Mouse (Mus musculus) mouse trophoblast stem cell (cell line): ENCODE data around the gene Rab8b.

Experiments
- in situ Hi-C, 2 experiments: fragments of 300-500 bp; cut with MseI, MboI; formaldehyde crosslinking; loops; 2 replicates in 1 of 2; 3 replicates in 1 of 2; pipeline ENCODE4 v1.15.1; 2025

Gene Rab8b

DNA sequence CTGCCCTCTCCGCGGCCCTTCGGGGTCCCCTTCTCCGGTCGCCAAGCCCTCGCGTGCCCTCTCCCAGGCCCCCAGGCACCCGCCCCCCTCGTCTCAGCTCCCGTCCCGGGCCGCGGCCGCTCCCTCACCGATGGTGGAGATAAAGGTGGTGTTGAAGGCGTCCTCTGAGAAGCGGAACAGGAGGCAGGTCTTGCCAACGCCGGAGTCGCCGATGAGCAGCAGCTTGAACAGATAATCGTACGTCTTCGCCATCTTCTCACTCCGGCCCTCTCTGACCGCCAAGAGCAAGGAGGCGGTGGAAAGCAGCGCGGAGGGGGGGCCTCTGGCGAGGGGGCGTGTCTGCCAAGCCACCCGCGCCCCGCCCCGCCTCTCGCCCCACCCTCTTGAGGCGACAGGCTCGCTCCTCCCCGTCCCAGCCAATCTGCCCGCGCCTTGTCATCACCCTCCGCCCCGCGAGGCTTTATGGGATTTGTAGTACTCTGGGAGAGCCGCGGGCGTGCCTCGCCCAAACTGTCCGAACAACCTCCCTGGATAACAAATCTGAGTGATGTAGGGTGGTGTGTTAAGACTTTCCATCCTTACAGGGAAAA is at the start of gene Rab8b:
Gene Rab8b (minus strand): TSS at position 306 of the 590 bp plus-strand sequence.
- in situ Hi-C loops, result no loop called here

DNA sequence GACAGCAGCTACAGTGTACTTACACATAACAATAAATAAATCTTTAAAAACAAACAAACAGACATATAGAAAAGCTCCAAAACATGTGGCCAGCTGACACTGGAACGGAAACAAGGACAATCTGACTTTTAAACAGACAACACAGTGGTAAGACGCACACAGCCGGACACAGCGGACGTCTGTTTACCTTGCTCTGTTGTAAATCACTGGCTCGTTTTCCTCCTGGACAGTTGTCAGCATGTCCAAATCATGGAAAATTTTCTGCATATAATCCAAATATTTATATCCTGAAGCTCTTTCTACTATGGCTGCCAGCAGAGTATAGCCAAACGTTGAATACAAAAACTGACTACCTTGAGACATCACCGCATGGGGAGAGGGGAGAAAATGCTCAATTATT is 48.0 kb upstream of the Rab8b start:
- in situ Hi-C loops, result no loop called here

- in situ Hi-C loops, result no loop called here
Observed at GRCm38 (mm10) chr9:66961478-66961877, 42.0 kb upstream of the Rab8b start.

DNA sequence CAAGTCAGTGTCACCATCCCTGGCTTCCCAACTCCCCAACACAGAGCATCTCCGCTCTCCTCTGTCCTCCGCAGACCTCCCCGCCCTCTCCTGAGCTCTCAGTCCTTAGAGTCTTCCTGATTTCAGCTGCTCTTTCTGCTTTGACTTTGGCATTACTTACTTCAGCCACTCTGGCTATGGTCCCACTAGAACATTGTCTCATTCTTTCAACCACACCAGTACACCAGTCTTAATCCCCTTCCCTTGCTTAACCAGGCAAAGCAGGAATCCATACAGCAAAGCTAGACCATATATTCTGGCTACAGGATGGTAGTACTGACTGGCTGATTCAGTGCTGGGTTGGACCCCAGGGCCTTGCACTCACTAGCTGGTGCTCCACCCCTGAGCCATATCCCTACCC is 38.0 kb upstream of the Rab8b start:
- in situ Hi-C loops, result no loop called here

DNA sequence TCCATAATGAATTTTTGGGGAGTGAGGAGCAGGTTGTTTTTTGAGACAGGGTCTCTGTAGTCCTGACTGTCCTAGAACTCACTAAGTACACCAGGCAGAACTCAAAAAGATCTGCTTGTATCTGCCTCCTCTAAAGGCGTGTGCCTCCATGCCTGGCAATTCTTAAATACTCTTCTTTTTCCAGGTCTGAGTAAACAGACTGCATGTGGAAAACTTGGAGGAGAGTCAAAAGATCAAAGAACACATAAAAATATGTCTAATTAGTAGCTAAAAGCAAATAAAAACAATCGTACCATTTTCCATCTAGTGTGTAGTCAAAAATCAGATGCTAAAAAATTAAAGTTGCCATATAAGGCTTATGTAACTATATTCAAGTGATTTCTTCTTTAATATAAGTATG is 33.4 kb upstream of the Rab8b start:
- in situ Hi-C loops, result no loop called here

- in situ Hi-C loops, result no loop called here
Observed at GRCm38 (mm10) chr9:66952321-66952720, 32.8 kb upstream of the Rab8b start.

DNA sequence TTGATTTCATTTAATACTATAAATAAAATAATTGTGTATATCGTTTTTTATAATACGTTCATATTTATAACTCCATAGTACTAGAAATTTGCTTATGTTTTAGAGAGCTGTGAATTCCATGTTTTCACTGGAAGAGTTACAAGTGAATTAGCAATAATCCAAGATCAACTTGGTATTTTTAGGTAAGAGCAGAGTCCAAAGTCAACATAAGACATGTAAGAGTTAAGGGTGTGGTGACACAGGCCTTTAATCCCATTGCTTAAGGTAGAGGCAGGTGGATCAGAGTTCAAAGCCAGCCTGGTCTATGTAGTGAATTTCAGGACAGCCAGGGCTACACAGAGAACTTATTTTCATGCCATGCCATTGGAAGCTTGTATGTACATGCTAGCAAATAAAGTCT is 29.0 kb upstream of the Rab8b start:
- in situ Hi-C loops, result no loop called here

DNA sequence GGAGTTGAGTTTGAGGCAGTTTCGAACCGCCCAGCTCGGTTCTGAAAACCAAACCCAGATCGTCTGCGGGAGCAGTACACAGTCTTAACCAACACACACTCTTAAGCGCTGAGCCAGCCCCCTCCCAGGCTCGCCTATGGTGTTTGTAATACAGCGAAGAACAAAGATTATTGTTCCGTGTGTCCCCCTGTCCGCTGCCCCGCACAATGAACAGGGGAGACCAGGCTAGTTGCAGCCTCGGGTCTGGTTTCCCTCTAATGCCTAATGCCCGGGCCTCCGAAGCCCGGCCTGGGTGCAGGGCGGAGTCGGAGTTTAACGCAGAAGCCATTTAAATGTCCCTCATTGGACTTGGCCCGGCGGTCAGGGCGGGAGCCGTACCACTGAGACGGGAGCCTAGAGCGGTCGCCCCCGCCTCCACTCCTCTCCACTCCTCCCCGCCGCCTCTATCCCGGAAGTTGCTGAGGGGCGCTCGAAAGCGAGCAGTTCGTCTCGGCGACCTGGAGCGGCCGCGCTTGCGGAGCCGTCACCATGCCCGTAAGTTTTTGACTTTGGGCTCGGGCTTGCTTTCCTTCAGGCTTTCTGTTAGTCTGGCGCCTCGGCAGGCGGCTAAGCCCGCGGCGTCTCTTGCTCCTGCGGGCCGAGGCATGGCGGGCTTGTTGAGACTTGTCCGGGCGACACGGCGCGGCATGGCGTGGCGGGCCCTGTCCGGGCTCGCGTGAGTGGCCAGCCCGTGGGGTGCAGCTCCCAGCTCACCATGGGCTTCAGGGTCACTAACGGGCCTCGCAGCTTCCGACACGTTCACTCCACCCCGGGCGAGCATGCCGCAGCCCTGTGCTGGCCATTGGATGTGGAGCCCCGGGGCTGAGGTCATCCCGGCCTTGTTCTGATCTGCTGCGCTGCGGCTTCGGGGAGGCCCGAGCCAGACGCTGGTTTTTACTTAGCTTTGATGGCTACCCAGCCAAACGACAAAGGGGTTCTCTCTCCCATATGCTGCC is 26.5 kb upstream of the Rab8b start, which contains the start of gene Rps27l:
Gene Rps27l (plus strand): TSS at position 440 of the 995 bp plus-strand sequence.
- in situ Hi-C loops, result no loop called here

DNA sequence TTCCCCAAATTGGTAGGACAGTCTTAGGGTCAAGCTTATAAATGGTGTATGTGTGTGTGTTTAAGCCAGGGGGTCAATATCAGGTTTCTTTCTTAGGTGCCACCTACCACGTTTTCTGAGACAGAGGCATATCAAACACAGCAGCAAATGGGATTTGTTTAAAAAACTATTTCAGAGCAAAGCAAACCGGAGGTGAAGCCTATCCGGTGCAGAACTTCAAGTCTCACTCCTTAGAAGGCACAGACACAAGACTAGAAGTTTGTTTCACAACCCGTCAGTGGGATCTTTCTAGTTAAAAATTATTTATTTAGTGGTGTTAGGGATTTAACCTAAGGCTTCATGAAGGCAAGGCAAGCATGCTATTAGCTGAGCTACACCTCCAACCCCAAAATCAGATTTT is 25.7 kb upstream of the Rab8b start:
- in situ Hi-C loops, result no loop called here

DNA sequence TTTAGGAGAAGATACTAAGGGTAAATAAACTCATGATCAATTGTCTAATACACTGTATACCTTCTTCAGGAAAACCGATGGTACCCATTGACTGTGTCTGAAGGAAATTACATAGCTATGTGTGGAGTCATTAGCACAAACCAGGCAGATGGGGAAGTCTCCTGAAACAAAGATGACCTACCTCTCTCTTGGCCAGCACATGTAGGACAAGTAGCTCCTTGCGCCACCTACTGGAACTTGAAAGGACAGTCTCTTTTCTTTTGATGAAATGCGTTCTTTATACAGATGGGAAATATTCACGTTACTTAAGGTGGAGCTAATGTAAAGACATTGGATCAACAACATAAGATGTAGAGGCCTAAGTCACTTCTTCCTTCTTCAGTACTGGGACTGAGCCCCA is 19.3 kb upstream of the Rab8b start:
- in situ Hi-C loops, result no loop called here

- in situ Hi-C loops, result no loop called here
Observed at GRCm38 (mm10) chr9:66937507-66937906, 18.0 kb upstream of the Rab8b start.

DNA sequence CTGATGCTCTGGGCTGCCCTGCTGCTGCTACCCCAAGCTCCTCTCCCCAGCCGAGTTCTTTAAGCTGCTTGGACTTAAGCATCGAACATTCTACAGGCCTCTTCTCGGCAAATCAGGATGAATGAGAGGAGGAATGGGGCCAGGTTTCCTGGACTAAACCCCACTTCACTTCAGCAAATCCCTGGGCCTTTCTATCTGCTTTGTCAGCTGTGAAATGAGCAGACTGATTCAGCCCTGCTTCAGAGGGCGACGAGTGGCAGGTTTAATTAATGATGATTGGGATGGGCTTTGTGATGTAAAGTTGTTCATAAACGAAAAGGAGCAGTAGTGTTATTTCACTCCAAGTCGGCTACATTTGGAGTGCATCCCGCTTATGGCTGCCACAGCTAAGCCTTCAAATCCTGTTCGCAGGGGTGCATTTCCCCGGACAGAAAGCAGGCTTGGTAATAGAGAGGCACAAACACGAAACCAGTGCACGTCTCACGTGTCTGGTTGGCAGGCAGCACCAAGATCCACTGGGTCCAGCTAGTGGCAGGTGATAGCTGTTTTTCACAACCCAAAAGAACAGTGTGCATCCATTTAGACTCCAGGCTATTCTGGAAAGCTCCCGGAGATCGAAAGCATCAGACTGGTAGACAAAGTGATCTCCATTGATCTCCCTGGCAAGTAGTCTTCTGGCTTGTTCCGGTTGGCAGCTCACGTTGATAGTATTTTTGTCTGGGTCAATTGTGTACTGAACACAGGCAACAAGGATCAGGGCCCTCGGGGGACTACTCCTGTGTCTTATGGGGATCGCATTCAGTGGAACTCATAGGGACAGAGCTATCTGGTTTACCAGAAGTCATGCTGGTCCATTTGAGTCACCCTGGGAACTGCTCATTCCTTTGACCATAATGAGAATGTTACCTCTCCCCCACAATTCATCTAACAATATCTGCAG is 14.7 kb upstream of the Rab8b start:
- in situ Hi-C loops, result no loop called here

- in situ Hi-C loops, result no loop called here
Observed at GRCm38 (mm10) chr9:66930351-66930750, 10.9 kb upstream of the Rab8b start.

DNA sequence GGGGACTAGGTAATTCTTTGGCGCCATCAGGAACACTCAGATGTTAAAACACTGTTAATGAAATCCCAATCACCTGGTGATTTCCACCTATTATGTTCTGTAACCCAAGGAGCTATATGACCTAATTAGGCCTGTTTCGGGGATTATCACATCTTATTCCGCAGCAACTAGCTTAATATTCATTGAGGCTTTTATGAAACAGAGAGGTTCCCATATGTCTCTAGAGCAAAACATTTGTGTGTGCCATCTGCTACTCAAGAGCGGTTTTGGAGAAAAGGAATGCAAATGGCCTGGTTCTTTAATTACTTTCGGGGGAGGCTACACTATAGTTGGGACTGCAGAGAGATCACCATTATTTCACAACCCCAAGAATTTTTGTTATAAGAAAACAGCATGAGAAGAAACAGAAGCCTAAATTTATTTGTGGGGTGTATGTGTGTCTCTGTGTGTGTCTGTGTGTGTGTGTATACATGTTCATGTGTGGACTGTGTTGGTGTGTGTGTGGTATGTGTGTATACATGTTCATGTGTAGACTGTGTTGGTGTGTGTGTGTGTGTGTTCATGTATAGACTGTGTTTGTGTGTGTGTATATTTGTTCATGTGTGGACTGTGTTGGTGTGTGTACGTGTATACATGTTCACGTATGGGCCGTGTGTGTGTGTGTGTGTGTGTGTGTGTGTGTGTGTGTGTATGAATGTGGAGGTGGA is 8.4 kb upstream of the Rab8b start:
- in situ Hi-C loops, result no loop called here

GRCm38 (mm10) chr9:66925853-66926252 is 6.4 kb upstream of the Rab8b start:
- in situ Hi-C loops, result no loop called here

GRCm38 (mm10) chr9:66922076-66922475 is 2.6 kb upstream of the Rab8b start:
- in situ Hi-C loops, result no loop called here

DNA sequence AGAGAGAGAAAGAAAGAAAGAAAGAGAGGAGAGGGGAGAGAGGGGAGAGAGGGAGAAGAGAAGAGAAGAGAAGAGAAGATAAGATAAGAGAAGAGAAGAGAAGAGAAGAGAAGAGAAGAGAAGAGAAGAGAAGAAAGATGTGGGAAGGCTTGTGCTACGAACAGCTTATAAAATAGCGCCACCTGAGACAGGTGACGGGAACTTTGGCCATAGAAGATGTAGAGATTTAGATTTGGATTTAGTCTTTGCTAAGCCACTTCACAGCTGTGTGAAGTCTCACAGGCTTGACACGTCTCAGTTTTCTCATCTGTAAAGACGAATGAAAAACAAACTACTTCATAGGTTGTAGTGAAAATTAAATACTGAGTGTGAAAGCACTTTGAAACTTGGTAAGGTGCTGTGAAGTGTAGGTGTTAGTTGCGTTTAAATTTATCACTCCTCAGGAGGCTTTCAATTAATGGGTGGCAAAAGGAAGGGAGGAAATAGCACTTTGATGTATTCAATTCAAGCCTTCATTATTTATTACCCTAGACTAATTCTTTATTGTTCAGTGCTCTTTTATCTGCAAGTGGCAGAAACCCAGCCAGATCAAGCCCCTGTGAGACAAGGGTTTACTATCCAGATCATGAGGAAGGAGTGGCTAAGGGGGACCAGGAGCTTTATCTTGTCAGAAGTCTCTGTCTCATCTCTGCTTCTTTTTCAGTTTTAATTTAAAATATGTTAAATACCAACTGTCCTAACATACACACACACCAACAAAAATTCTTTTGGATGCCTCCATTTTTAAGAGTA is 1.2 kb upstream of the Rab8b start:
- in situ Hi-C loops, result no loop called here

GRCm38 (mm10) chr9:66919981-66920380 is 494 bp upstream of the Rab8b start:
- in situ Hi-C loops, result no loop called here

DNA sequence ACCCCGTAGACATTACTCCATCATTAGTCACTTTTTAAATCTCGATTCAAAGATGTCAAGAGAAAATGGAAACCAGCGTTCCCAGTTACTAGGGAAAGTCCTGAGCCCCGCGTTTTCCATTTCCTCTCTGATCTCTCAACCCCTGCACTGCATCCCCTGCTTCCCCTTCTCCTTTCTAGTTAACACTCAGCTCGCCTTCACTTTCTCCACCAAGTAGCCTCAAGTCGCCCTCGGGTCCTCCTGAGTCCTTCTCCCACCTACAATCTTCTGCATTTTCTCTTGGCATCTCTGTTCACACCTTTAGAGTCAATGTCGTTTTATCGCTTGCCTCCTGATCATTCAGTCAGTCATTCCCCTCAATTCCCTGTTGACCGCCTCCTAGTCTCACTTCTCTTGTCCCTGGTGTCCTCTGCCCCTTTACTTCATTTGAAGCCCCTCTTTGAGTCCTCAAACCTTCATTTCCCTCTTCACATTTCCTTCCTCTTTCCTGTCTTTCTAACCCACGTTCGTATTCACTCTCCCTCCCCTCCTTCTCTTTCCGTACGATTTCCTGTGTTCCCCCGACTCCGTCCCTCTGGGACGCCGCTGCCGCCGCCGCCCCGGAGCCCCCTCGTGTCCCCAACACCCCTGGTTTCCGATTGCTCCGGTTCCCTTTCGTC is 686 bp downstream of the Rab8b start:
- in situ Hi-C loops, result no loop called here

DNA sequence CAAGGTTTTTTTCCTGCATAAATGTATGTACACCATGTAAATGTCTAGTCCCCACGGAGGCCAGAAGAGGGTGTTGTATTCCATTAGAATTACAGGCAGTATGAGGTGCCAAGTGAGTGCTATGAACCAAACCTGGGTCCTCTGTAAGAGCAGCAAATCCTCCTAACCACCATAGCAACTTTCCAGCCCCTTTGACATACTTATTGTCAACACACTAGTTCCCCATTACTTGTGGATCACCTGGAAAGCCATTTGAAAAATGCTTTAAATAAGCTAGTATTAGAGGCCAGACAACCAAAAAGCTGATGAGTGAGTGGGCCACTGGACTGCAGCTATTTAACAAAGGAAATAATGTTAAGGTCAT is 1.6 kb downstream of the Rab8b start:
- in situ Hi-C loops, result no loop called here
